Mouse (Mus musculus) liver, postnatal 0 days (tissue): ENCODE data around the gene Hes3.

Experiments used
- CTCF ChIP-seq: sonication (generic); IDR thresholded peaks from 2 replicates; pipeline ENCODE4 v1.5.1; 2016; ENCODE audit warnings: antibody characterized with exemption, low read depth
- EP300 ChIP-seq: IDR thresholded peaks from 2 replicates; pipeline ENCODE4 v1.6.1; 2016; ENCODE audit warnings: antibody characterized with exemption, low read depth, mild to moderate bottlenecking

DNA sequence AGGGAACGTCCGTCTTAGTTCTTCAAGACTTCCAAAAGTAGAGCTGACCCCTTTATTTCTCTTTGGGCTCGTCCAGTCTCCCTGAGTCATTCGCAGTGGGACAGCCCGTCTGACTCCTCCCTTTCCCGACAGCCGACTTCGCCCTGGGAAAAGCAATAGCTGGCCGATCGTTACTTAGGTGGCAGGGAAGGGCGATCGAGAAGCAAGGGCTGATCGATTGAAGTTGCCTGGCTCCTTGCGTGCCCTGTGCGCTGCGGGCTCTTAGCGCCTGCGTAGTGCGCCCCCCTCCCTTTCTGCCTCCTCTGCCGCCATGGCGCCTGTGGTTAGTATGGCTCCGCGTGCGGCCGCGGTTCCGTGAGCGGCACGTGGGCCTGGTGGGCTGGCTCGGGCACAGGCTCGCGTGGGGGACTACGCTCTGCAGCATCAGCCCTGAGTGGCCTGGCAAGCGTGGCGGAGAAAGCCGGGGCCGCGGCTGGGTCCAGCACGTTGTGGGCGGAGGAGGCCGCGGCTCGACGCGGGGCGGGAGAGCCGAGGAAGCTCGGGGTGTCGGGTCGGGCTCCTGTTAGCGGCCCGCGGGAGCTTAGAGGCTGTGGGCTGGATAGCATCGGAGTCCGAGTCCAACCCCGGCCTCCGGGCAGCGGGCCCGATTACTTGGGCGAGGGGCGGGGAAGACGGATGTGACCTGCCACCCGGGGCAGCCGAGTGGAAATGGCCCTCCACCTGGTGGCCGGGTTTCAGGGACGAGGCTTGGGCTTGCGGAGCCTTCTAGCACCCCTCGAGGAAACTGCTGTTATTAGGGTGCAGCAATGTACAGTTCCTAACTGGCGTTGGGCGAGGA is 34.3 kb upstream of the Hes3 start, which contains the start of gene Rpl22:
- TF ChIP-seq CTCF = peak; percentile 49
- peak; percentile 73; the same call in 1 of the 2 replicates for TF ChIP-seq EP300
